In the genomic region with DNA sequence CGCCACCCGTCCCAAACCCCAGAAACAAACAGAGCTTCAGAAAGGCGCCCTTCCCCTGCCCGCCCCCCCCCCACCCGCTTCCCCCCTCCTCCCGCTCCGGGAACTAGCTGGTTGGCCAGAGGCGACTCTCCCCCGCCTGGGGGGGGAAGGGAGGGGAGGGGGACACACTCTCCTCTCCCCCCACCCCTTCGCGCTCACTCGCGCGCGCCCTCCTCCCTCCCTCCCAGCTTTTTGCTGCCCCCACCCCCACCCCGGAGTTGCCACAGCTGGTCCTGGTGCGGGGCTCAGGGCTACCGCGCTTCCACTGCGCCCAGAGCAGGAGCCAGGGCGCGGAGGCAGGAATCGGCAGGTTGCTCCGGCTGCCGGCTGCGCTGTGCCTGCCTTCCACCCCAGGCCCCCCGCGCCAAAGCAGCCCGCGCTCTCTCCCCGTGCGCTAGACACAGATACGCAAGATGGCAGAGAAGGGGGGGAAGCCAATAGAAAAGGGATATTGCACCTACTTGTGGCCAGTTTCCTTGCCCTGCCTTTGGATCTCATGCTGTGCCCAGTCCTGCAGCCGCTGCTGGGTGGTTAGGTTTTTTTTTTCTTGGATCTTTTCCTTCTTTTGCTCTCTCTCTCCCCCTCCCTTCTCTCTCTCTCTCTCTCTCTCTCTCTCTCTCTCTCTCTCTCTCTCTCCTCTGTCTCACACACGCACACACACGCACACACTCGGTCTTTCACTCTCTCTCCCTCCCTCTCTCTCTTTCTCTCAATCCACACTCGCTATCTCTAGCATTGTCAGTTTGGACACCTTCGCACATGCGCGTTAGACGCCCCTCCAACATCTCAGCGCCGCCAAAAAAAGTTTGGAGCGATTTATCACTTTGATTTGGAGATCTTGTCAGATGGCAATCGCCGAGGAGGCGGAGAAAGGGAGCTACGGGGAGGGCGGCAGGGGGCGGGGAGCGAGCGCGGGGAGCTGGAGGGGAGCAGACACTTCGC, we compare ENCODE assay signal across 8 mouse cellular contexts. TPM values are rescaled to one million over a fixed set of nuclear protein-coding genes. Genes with fewer than 3 reads are reported as not detected.
A peak's percentile ranks its signal among the peaks of the same experiment; 100 is the strongest.
DNase-seq lines count a peak whose midpoint lies in the region; ATAC-seq lines count a peak whose summit lies in the region.

No protein-coding gene starts in this region.

- peak overlapping the region; percentile 97 for H3K4me2 ChIP-seq in heart, embryonic 15.5 days
- peak overlapping the region; percentile 87 for H3K4me2 ChIP-seq in kidney, embryonic 16.5 days (replicated peaks; ENCODE audit: low read depth, low read length)

- peak overlapping the region; percentile 81 for H3K4me3 ChIP-seq in embryonic facial prominence, embryonic 10.5 days
- peak overlapping the region; percentile 71 for H3K4me3 ChIP-seq in heart, embryonic 15.5 days
- H3K4me3 ChIP-seq in kidney, embryonic 16.5 days (ENCODE audit: low read length), result peak overlapping the region; percentile 56

- DNase-seq in adrenal gland, postnatal 10 days, result peak; percentile 34
- no peak for DNase-seq in adrenal gland, adult 8-10 months
- peak; percentile 90 for DNase-seq in embryonic facial prominence, embryonic 10.5 days (ENCODE audit: low spot score)
- DNase-seq in lung, postnatal 14 days, result peak; percentile 63
- DNase-seq in urinary bladder, postnatal 14 days (ENCODE audit: low spot score), result peak; percentile 59
- DNase-seq in cerebellum, adult 8-10 months, result no peak

- peak overlapping the region; percentile 69 for H3K9ac ChIP-seq in heart, embryonic 15.5 days
- peak overlapping the region; percentile 79 for H3K9ac ChIP-seq in kidney, embryonic 16.5 days (replicated peaks; ENCODE audit: low read length)

- H3K27ac ChIP-seq in embryonic facial prominence, embryonic 10.5 days (replicated peaks), result peak overlapping the region; percentile 98
- peak overlapping the region; percentile 93 for H3K27ac ChIP-seq in heart, embryonic 15.5 days
- peak overlapping the region; percentile 95 for H3K27ac ChIP-seq in kidney, embryonic 16.5 days (ENCODE audit: low read length)

- ATAC-seq in heart, embryonic 15.5 days (replicated peaks; ENCODE audit: insufficient number of reproducible peaks, insufficient read depth, low FRiP score, low read depth), result peak; percentile 45
- peak; percentile 37 for ATAC-seq in kidney, embryonic 16.5 days (ENCODE audit: low FRiP score, low TSS enrichment)

- no peaks in the 10 kb centered on the region for H3K36me3 ChIP-seq in embryonic facial prominence, embryonic 10.5 days (replicated peaks)
- no peaks in the 10 kb centered on the region for H3K36me3 ChIP-seq in heart, embryonic 15.5 days
- H3K36me3 ChIP-seq in kidney, embryonic 16.5 days (ENCODE audit: insufficient read depth, low read length), result no peaks in the 10 kb centered on the region

- H3K9me3 ChIP-seq in embryonic facial prominence, embryonic 10.5 days, result no peaks in the 10 kb centered on the region
- H3K9me3 ChIP-seq in heart, embryonic 15.5 days (replicated peaks), result no peaks in the 10 kb centered on the region
- H3K9me3 ChIP-seq in kidney, embryonic 16.5 days (ENCODE audit: low read length), result no peaks in the 10 kb centered on the region

- H3K27me3 ChIP-seq in embryonic facial prominence, embryonic 10.5 days (replicated peaks; ENCODE audit: low read depth, poor library complexity, severe bottlenecking), result peaks cover 59% of the 10 kb centered on the region
- peaks cover 67% of the 10 kb centered on the region for H3K27me3 ChIP-seq in heart, embryonic 15.5 days
- peaks cover 32% of the 10 kb centered on the region for H3K27me3 ChIP-seq in kidney, embryonic 16.5 days (ENCODE audit: insufficient read depth, low read length)

- WGBS in embryonic facial prominence, embryonic 10.5 days, result 1% methylated on average over 50 of the region's 55 CpGs
- under 1% methylated on average over 42 of the region's 55 CpGs for WGBS in heart, embryonic 15.5 days
- under 1% methylated on average over 33 of the region's 55 CpGs for WGBS in kidney, embryonic 16.5 days

- peaks cover 96% of the 10 kb centered on the region for H3K4me1 ChIP-seq in embryonic facial prominence, embryonic 10.5 days
- peaks cover 35% of the 10 kb centered on the region for H3K4me1 ChIP-seq in heart, embryonic 15.5 days (replicated peaks)
- peaks cover 41% of the 10 kb centered on the region for H3K4me1 ChIP-seq in kidney, embryonic 16.5 days (ENCODE audit: insufficient read depth, low read length)

RNA-seq across cellular contexts. Expression of gene Mecom, which starts 38.6 kb away (rescaled TPM):
- total RNA-seq in adrenal gland, postnatal 10 days (2021), result 10 to 100 TPM; 14.9 to 20.3 TPM
- 1 to 10 TPM; 5.9 to 8.9 (median 6.3) TPM for total RNA-seq in adrenal gland, adult 8-10 months (2022)
- polyA plus RNA-seq in embryonic facial prominence, embryonic 10.5 days (2016; fragmentation: Nextera tagmentation; extraction: Ambion mirVana), result 52.0 and 53.0 TPM in 2 replicates
- polyA plus RNA-seq in heart, embryonic 15.5 days (2015; fragmentation: Nextera tagmentation; extraction: Ambion mirVana), result 17.3 and 24.1 TPM in 2 replicates
- polyA plus RNA-seq in kidney, embryonic 16.5 days (2015; fragmentation: Nextera tagmentation; extraction: Ambion mirVana), result 78.3 and 80.4 TPM in 2 replicates

Comparison
In these comparisons a context has a peak if more than half of its experiments do, and no peak if none do; other contexts are left out.
1. DNase-seq: peak in adrenal gland, postnatal 10 days (single experiment), embryonic facial prominence, embryonic 10.5 days (single experiment), lung, postnatal 14 days (single experiment) and urinary bladder, postnatal 14 days (single experiment); none in adrenal gland, adult 8-10 months (single experiment) and cerebellum, adult 8-10 months (single experiment).
2. Peak in every context shown above with its lines, with median percentiles within 50 percentile points of each other: H3K27ac ChIP-seq and H3K4me3 ChIP-seq.